Mouse (Mus musculus) kidney, adult 2 months (tissue): Measurements from ENCODE around the gene Stk17b. TPM values are rescaled to one million over a fixed set of nuclear protein-coding genes. Genes with fewer than 3 reads are reported as not detected.

Source experiments
- DNase-seq: peaks from one replicate; pipeline ENCODE4 v3.0.0; 2021
- H3K27ac ChIP-seq: fragments of 200-500 bp; 2 replicates; pipeline ENCODE4 v1.5.1; 2012; ENCODE audit warnings: low read depth, low read length, control low read depth, inconsistent platforms; ENCODE audit not compliant: insufficient read depth
- H3K27me3 ChIP-seq: fragments of 200-500 bp; replicated peaks from 2 replicates; pipeline ENCODE4 v1.6.1; 2012; ENCODE audit warnings: mild to moderate bottlenecking, moderate library complexity, low read length, inconsistent platforms; ENCODE audit not compliant: control insufficient read depth, insufficient read depth
- H3K36me3 ChIP-seq: fragments of 200-500 bp; 2 replicates; pipeline ENCODE4 v1.6.1; 2012; ENCODE audit warnings: mild to moderate bottlenecking, moderate library complexity, low read length, inconsistent platforms; ENCODE audit not compliant: control insufficient read depth, insufficient read depth
- H3K4me1 ChIP-seq: fragments of 200-500 bp; 2 replicates; pipeline ENCODE4 v1.6.1; 2011; ENCODE audit warnings: low read length; ENCODE audit not compliant: control insufficient read depth, insufficient read depth
- H3K4me3 ChIP-seq: fragments of 200-500 bp; 2 replicates; pipeline ENCODE4 v1.5.1; 2011; ENCODE audit warnings: mild to moderate bottlenecking, low read depth, low read length, control low read depth; ENCODE audit not compliant: insufficient read depth
- CTCF ChIP-seq: fragments of 200-500 bp; conservative IDR thresholded peaks from 2 replicates; pipeline ENCODE4 v1.5.1; 2011; ENCODE audit warnings: low read depth, mild to moderate bottlenecking, control low read depth, low read length, moderate library complexity, mixed read lengths; ENCODE audit not compliant: insufficient read depth, insufficient read length
- POLR2A ChIP-seq: fragments of 200-500 bp; IDR thresholded peaks from one replicate; pipeline ENCODE4 v1.6.1; 2011; ENCODE audit warnings: low read depth, low read length, control low read depth
- WGBS: fragments of 180-500 bp; shearing (Covaris S2); methylation state at CpG from one replicate; pipeline ENCODE4 v1.1.7; 2018; 5-methylcytosine and 5-hydroxymethylcytosine counted together
- polyA plus RNA-seq: library from polyadenylated mRNA; depleted of rRNA; stranded (reverse); fragments of >200 nt; gene quantifications from 2 replicates; pipeline ENCODE4 v1.2.3, GENCODE M21; 2012

Stk17b gene
- polyA plus RNA-seq, 1 experiment, result 4.1 TPM

DNA sequence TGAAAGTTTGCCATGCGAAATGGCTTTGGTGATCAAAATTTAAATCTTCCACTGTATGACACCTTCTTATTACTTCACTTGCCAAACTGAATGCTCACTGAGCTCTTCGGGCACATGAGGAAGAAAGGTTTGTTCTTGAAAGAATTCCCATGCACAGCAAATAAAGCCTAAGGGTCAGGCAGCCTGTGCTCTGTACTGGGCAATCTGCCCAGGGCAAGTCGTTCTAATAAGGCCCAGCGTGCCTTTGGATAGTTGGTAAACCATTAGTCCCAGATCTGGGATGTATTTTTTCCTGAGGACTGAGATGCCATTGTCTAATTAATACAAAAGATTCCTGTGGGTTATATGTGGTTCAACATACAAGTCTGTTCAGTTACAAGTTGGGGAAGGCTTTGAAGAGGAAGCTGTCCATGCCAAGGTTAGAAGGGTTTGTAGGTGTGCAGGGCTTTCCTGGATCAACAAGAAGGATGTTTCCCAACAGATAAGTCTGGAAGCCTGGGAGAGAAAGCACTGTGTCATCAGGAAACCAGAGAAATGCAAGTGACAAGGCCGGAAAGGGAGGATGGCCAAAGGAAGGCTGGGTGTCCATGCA lies 35.1 kb upstream of the Stk17b start:
- H3K27ac ChIP-seq, result no peak overlapping the region
- no peak for TF ChIP-seq POLR2A

DNA sequence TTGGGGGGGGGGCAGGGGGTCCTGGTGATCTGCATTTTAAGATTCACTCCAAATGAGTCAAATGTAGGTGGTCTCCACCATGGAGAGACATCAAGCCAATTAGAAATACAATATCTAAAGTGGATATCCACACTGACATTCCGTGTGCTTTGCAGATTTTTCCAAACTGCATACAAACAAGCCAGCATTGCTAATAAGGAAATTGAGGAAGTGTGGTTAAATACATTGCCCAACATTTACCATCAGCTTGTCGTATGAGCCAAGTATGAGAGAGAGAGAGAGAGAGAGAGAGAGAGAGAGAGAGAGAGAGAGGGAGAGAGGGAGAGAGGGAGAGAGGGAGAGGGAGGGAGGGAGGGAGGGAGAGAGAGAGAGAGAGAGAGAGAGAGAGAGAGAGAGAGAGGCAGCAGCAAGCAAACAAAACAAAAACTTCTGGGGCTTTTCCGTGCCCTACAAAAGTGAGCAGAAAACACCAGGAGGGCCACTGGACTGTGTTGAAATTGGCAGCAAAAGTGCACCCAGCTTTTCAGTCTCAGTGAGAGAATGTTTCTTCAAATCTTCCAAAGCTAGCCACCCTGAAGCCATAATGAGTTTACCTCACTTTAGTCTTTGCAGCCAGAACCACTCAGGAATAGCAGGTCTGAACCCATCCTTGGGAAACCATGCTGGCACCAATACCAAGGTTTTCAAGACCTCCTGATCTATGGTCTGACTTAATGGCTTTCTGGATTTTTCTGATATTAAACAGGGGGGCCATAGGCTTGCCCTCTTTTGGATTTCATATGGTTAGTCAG lies 33.2 kb upstream of the Stk17b start:
- 49% methylated on average over 3 of the region's 3 CpGs for WGBS
- Histone ChIP-seq H3K4me1 (0 out of 2 replicates have a peak, but pooled peaks cover 2% of the 10 kb centered on the region), H3K36me3 (no peaks in the 10 kb centered on the region), H3K27ac (no peak overlapping the region), H3K4me3 (no peak overlapping the region), H3K27me3 (no peaks in the 10 kb centered on the region)
- TF ChIP-seq POLR2A (no peak), CTCF (no peak)
- peak; percentile 13 for DNase-seq

More for the DNA sequence above, 35.1 kb upstream of the Stk17b start:
- Histone ChIP-seq H3K36me3 (no peaks in the 10 kb centered on the region), H3K4me3 (no peak overlapping the region), H3K27me3 (no peaks in the 10 kb centered on the region), H3K4me1 (0 out of 2 replicates have a peak, but pooled peaks cover 6% of the 10 kb centered on the region)
- peak; percentile 56 for DNase-seq
- WGBS, result 44% methylated on average over 5 of the region's 5 CpGs

DNA sequence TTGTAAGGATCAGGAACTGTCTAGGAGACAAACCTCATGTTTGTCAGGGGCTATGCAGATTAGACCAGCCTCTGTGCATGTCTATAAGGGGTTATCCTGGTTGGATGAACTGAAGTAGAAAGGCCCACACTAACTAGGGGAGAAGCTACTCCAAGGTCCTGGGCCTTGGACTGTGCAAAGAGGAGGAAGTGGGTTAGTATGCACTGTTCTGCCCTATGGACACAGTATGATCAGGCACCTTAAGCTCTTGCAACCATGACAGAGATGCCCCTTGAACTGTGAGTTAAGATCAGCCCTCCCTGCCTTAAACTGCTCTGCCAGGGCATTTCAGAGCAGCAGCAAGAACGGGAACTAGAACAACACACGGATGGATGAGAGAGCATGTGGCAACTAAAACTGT lies 31.3 kb upstream of the Stk17b start:
- Histone ChIP-seq H3K27me3 (no peaks in the 10 kb centered on the region), H3K4me3 (no peak overlapping the region), H3K36me3 (no peaks in the 10 kb centered on the region), H3K27ac (no peak overlapping the region), H3K4me1 (0 out of 2 replicates have a peak, but pooled peaks cover 2% of the 10 kb centered on the region)
- 44% methylated on average over 2 of the region's 2 CpGs for WGBS
- TF ChIP-seq CTCF, result no peak
- no peak for TF ChIP-seq POLR2A
- DNase-seq, result no peak

DNA sequence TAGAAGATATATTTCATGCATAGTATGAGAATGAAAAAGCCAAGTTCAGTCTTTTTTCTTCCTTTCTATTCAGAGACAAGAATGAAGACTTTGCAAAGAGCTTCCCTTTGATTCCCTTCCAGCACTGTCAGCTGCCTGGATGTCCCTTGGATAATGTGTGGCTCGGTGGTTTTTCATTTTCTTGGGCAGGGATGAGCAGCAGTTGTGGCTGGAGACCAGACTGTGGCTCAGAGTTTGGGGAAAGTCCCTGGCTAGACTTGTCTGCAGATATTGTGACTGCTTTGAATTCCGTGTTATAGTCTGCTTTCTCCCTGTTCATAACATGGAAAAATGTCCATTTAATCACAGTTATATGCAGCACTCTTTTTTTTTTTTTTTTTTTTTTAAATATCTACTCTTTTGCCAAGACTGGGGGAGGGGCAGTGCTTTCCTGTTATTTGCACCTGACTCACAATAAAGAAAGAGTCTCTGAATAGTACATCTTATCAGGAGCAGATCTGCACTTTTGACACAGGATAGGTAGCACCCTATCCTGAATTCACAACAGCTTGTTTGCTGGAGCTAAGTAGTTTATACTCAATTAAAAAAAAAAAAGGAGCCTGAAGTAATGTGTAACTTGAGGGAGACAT lies 29.2 kb upstream of the Stk17b start:
- WGBS, result 51% methylated on average over 2 of the region's 2 CpGs
- no peaks in the 10 kb centered on the region for H3K4me1 ChIP-seq

DNA sequence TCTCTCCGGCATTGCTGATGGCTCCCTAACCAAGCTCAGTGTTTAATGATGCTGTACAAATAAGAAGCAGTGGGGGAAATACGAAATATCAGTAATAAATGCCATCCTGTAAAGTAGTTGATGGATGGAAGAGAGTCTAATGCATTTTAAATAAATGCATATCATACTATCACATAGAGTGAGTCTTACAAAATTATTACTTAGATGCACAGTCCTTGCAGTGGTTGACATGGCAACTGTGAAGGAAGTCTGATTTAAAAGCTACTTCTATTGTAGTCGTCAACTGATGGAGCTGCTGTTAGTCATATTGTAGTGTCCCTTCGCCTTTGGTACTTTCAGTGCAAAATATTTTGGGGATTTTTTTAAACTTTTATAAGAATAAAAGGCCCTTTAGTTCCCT lies 26.9 kb upstream of the Stk17b start:
- no peak for DNase-seq
- Histone ChIP-seq H3K27ac (no peak overlapping the region), H3K4me3 (no peak overlapping the region), H3K27me3 (no peaks in the 10 kb centered on the region), H3K36me3 (no peaks in the 10 kb centered on the region), H3K4me1 (no peaks in the 10 kb centered on the region)
- TF ChIP-seq CTCF (no peak), POLR2A (no peak)
- 88% methylated on average over 4 of the region's 4 CpGs for WGBS

More for the DNA sequence above, 29.2 kb upstream of the Stk17b start:
- Histone ChIP-seq H3K27ac (no peak overlapping the region), H3K4me3 (no peak overlapping the region), H3K27me3 (no peaks in the 10 kb centered on the region), H3K36me3 (no peaks in the 10 kb centered on the region)
- TF ChIP-seq CTCF (no peak), POLR2A (no peak)
- peak; percentile 56 for DNase-seq

DNA sequence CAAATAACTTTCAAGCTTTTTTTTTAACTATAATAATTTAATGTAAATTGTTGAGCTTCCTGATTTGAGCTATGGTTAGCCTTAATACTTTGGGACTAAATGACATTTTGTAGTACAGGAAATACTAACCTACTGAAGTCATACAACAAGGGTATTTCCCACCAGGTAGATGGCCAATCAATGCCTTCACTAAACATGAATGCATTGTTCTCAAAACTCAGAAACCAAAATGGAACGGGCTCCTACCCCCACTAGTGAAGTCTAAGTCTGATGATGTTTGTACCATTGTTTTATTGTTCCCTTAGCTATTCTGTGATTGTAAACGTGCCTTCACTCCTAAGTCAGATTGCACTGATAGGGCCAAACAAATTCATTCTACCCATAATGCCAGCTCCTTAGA lies 23.2 kb upstream of the Stk17b start:
- TF ChIP-seq CTCF (no peak), POLR2A (no peak)
- Histone ChIP-seq H3K4me1 (no peaks in the 10 kb centered on the region), H3K36me3 (no peaks in the 10 kb centered on the region), H3K27ac (no peak overlapping the region), H3K27me3 (no peaks in the 10 kb centered on the region), H3K4me3 (no peak overlapping the region)
- no peak for DNase-seq
- WGBS, result 76% methylated on average over 2 of the region's 2 CpGs

DNA sequence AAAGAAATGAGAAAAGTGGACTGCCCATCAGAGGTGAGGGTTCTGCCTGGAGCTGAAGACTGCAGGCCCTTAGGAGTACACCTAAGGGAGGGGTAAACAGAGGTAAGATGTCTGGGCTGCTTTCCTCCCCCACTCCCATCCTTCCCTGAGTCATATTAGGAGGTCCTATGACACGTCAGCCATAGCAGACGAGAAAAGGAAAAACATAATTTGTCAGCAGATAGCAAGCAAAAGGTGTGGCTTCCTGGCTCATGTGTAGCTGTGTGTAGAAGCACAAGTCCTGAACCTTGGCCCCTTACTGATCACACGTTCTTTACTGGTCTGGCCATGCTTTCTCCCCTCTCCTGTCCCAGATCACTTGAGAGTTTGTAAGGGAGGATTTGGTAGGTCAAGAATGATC lies 12.8 kb upstream of the Stk17b start:
- Histone ChIP-seq H3K27ac (no peak overlapping the region), H3K36me3 (no peaks in the 10 kb centered on the region), H3K27me3 (no peaks in the 10 kb centered on the region), H3K4me3 (no peak overlapping the region), H3K4me1 (no peaks in the 10 kb centered on the region)
- WGBS, result 55% methylated on average over 3 of the region's 3 CpGs
- no peak for DNase-seq
- no peak for TF ChIP-seq CTCF
- TF ChIP-seq POLR2A, result no peak
